Mouse (Mus musculus): Measurements from ENCODE around the gene Slc22a5. TPM values are rescaled to one million over a fixed set of nuclear protein-coding genes. Genes with fewer than 3 reads are reported as not detected.
"Not testable (repeated sequence)": the region's sequence is repeated elsewhere in the genome, so short reads cannot be mapped to it uniquely, and the experiment has no call there.

Slc22a5 gene
- polyA plus RNA-seq, 1 experiment from 2014 or later, result 4.4 TPM

DNA sequence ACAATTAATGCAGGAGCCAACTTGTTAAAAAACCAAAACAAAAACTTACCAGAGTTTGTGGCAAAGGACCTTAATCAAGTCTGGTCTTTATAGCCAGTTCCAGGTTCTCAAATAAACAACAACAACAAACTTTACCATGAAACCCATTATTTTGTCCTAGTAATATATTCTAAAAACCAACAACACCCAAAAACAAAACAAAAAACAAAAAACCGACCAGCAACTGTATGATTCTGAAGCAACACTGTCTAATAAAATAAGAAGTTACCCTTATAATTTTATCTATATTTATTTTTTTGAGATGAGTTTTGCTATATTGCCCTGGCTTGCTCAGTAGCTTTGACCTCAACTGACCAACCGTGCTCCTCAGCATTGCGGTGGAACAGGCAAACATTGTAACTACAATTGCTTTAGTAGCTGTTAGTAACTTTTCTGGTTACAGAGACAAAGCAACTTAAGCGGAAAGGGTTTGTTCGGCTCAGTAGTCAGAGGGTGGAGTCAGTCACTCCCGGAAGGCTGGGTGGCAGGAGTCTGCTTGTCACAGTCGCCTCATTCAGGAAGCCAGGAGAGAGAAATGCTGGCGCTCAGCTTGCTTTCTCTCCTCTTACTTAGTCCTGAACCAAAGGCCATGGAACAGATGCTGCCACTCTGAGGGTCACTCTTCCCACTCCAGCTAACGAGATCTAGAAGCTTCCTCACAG, 1.4 kb upstream of the Slc22a5 start:
- Histone ChIP-seq H3K27ac (ENCODE audit: low read depth, low read length) (peak overlapping the region; percentile 64; the same call in 1 of the 2 replicates), H3K36me3 (ENCODE audit: control insufficient read depth, insufficient read depth, low read length) (no peaks in the 10 kb centered on the region), H3K4me3 (ENCODE audit: low read depth, low read length) (no peak overlapping the region), H3K4me2 (peak overlapping the region; percentile 43), H3K9ac (ENCODE audit: low read depth, low read length) (peak overlapping the region; percentile 34; the same call in 1 of the 2 replicates), H3K9me3 (ENCODE audit: control insufficient read depth, low read length) (no peaks in the 10 kb centered on the region), H3K27me3 (replicated peaks; ENCODE audit: control insufficient read depth, insufficient read depth, low read length) (no peaks in the 10 kb centered on the region), H3K4me1 (replicated peaks; ENCODE audit: control insufficient read depth, insufficient read depth, low read length) (peaks cover 16% of the 10 kb centered on the region)
- WGBS, result 35% methylated on average over 9 of the region's 9 CpGs
- DNase-seq (ENCODE audit: low spot score) (no peak), ATAC-seq (replicated peaks; ENCODE audit: low FRiP score) (no peak)

DNA sequence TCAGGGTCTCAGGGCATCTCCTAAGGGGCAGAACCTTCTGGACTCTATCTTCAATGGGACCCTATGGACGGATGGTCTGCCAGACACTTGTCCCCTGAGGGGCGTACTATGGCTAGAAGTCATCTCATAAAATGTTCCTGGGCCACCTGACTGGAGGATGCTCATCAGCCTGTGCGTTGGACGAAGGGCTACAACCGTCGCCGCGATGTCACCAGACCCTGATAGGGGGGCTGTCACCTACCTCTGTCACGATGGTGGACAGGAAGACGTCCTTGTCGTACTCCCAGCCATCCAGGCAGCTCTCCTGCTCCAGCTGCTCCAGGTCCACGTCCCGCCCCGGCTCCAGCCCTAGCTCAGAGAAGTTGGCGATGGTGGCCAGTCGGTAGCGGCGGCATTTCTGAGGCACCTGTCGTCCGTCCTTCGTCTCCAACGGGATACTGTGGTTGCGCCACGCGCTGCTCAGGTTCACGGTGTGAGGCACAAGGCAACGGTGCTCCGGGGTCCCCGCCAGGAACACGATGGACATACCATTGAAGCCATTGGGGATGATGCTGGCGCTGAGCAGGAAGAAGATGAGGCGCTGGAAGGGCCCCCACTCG, 455 bp downstream of the Slc22a5 start:
- Histone ChIP-seq H3K36me3 (ENCODE audit: control insufficient read depth, insufficient read depth, low read length) (no peaks in the 10 kb centered on the region), H3K9ac (ENCODE audit: low read depth, low read length) (peak overlapping the region; percentile 75), H3K27me3 (replicated peaks; ENCODE audit: control insufficient read depth, insufficient read depth, low read length) (no peaks in the 10 kb centered on the region), H3K27ac (ENCODE audit: low read depth, low read length) (peak overlapping the region; percentile 32; the same call in 1 of the 2 replicates), H3K9me3 (ENCODE audit: control insufficient read depth, low read length) (no peaks in the 10 kb centered on the region), H3K4me2 (peak overlapping the region; percentile 95), H3K4me1 (replicated peaks; ENCODE audit: control insufficient read depth, insufficient read depth, low read length) (peaks cover 16% of the 10 kb centered on the region), H3K4me3 (ENCODE audit: low read depth, low read length) (peak overlapping the region; percentile 68)
- DNase-seq (ENCODE audit: low spot score) (no peak), ATAC-seq (replicated peaks; ENCODE audit: low FRiP score) (no peak)
- 4% methylated on average over 33 of the region's 33 CpGs for WGBS

DNA sequence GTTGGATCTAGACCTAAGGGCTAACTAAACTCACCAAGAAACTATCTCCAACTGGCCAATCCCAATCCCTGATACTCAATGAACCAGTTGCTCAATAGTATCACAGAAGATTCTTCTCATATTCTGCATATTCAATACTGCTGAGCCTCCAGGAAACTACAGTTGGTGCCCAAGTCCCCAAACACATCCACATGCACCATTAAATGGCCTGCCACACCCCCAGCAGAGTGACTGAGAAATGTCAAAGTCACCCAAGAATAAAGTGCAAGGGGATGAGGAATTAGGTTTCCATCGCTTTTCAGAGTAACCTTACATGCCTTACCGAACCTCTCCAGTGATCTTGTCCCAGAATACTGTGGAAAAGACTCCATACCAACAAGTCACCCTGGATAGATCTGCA, 1.2 kb downstream of the Slc22a5 start:
- Histone ChIP-seq H3K27ac (ENCODE audit: low read depth, low read length) (no peak overlapping the region), H3K36me3 (ENCODE audit: control insufficient read depth, insufficient read depth, low read length) (no peaks in the 10 kb centered on the region), H3K9ac (ENCODE audit: low read depth, low read length) (no peak overlapping the region), H3K4me1 (replicated peaks; ENCODE audit: control insufficient read depth, insufficient read depth, low read length) (peaks cover 16% of the 10 kb centered on the region), H3K27me3 (replicated peaks; ENCODE audit: control insufficient read depth, insufficient read depth, low read length) (no peaks in the 10 kb centered on the region), H3K9me3 (ENCODE audit: control insufficient read depth, low read length) (no peaks in the 10 kb centered on the region), H3K4me3 (ENCODE audit: low read depth, low read length) (no peak overlapping the region), H3K4me2 (peak overlapping the region; percentile 95)
- WGBS, result 81% methylated on average over 2 of the region's 2 CpGs
- DNase-seq (ENCODE audit: low spot score) (no peak), ATAC-seq (replicated peaks; ENCODE audit: low FRiP score) (no peak)

DNA sequence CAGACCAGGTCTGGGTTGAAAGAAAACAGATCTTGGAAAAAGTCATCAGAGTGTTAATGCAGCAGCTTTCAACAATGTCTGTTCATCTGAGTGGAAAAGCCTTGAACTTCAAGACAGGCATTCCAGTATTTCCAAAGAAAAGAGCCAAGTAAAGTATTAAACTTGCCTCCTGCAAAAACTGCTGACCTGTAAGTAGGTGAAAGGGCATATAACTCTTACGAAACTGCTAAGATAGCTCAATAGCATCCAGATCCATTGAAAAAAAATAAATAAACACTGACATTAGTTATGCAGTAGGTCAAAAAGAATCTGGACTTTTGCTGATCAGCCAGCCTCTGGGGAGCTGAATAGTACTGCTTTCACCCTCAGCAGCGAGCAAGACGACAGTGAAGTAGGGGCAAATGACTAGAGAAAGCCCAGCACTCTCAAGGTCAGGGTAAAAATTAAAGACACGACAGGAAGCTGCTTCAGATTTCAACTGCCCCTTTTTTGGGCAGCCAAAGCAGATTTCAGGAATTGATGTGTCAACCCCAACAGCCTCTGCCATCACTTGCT, 2.3 kb downstream of the Slc22a5 start:
- no peaks in the 10 kb centered on the region for H3K9me3 ChIP-seq (ENCODE audit: control insufficient read depth, low read length)
- no peak for ATAC-seq (replicated peaks; ENCODE audit: low FRiP score)
- H3K36me3 ChIP-seq (ENCODE audit: control insufficient read depth, insufficient read depth, low read length), result no peaks in the 10 kb centered on the region
- WGBS, result 58% methylated on average over 4 of the region's 4 CpGs
- no peak overlapping the region for H3K9ac ChIP-seq (ENCODE audit: low read depth, low read length)
- H3K4me3 ChIP-seq (ENCODE audit: low read depth, low read length), result no peak overlapping the region
- H3K4me2 ChIP-seq, result peak overlapping the region; percentile 12; the same call in 1 of the 2 replicates
- no peak for DNase-seq (ENCODE audit: low spot score)
- H3K27ac ChIP-seq (ENCODE audit: low read depth, low read length), result no peak overlapping the region
- H3K4me1 ChIP-seq (replicated peaks; ENCODE audit: control insufficient read depth, insufficient read depth, low read length), result peaks cover 16% of the 10 kb centered on the region
- H3K27me3 ChIP-seq (replicated peaks; ENCODE audit: control insufficient read depth, insufficient read depth, low read length), result no peaks in the 10 kb centered on the region

DNA sequence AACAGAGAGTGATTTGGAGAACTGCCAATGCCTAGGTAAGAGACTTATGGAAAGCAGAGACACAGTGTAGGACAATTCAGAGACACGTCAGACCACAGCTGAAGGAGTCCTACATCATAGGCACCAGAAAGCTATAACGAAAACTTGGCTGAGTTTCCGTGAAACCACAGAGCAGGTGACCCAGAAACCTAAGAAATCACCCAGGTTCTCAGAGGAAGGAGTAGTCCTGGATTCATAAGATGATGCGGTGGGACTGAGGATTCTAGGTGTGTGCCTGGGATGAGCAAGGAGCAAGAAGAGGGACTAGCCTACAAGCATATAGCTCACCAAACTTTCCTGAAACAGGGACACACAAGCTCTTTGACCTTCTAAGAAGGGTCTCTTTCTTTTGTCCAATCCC, 3.2 kb downstream of the Slc22a5 start:
- no peak overlapping the region for H3K27ac ChIP-seq (ENCODE audit: low read depth, low read length)
- peaks cover 16% of the 10 kb centered on the region for H3K4me1 ChIP-seq (replicated peaks; ENCODE audit: control insufficient read depth, insufficient read depth, low read length)
- DNase-seq (ENCODE audit: low spot score) (no peak), ATAC-seq (replicated peaks; ENCODE audit: low FRiP score) (no peak)
- H3K9ac ChIP-seq (ENCODE audit: low read depth, low read length), result no peak overlapping the region
- no peaks in the 10 kb centered on the region for H3K9me3 ChIP-seq (ENCODE audit: control insufficient read depth, low read length)
- WGBS, result 84% methylated on average over 4 of the region's 4 CpGs
- H3K27me3 ChIP-seq (replicated peaks; ENCODE audit: control insufficient read depth, insufficient read depth, low read length), result no peaks in the 10 kb centered on the region
- no peak overlapping the region for H3K4me2 ChIP-seq
- H3K4me3 ChIP-seq (ENCODE audit: low read depth, low read length), result no peak overlapping the region
- no peaks in the 10 kb centered on the region for H3K36me3 ChIP-seq (ENCODE audit: control insufficient read depth, insufficient read depth, low read length)

DNA sequence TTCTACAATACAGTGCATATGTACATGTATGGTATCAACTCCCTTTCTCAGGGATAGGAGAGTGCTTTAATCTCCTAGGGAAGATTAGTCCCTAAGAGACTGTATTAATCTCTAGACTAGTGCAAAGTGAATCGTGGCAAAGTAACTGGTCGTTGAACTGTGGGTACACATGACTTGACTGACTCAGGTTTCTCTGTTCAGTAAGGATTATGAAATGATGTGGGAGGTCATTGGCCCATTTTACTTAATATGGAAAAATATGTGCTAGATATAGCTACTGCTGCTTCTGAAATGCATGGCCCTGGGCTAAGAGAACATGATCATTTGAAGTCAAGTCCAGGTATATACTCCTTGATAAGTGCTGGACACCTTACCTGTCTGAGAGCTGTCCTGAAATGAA, 8.2 kb downstream of the Slc22a5 start:
- no peak for DNase-seq (ENCODE audit: low spot score)

DNA sequence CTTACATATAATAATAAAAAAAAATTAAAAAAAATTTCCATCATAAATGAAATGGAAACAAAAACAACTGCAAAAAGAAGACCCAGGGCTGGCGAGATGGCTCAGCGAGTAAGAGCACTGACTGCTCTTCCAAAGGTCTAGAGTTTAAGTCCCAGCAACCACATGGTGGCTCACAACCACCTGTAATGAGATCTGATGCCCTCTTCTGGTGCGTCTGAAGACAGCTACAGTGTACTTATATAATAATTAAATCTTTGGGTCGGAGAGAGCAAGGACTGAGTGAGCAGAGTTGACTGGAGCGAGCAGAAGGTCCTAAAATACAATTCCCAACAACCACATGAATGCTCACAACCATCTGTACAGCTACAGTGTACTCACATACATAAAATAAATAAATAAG, 13.4 kb downstream of the Slc22a5 start:
- H3K4me3 ChIP-seq (ENCODE audit: low read depth, low read length); H3K27me3 ChIP-seq (replicated peaks; ENCODE audit: control insufficient read depth, insufficient read depth, low read length); H3K4me2 ChIP-seq; DNase-seq (ENCODE audit: low spot score); H3K36me3 ChIP-seq (ENCODE audit: control insufficient read depth, insufficient read depth, low read length); H3K4me1 ChIP-seq (replicated peaks; ENCODE audit: control insufficient read depth, insufficient read depth, low read length); ATAC-seq (replicated peaks; ENCODE audit: low FRiP score); H3K9me3 ChIP-seq (ENCODE audit: control insufficient read depth, low read length); H3K9ac ChIP-seq (ENCODE audit: low read depth, low read length); H3K27ac ChIP-seq (ENCODE audit: low read depth, low read length): not testable (repeated sequence)
- WGBS, result 85% methylated on average over 5 of the region's 5 CpGs

More for the DNA sequence above, 8.2 kb downstream of the Slc22a5 start:
- no peak overlapping the region for H3K4me3 ChIP-seq (ENCODE audit: low read depth, low read length)
- H3K9me3 ChIP-seq (ENCODE audit: control insufficient read depth, low read length), result no peaks in the 10 kb centered on the region
- ATAC-seq (replicated peaks; ENCODE audit: low FRiP score), result no peak
- no peak overlapping the region for H3K27ac ChIP-seq (ENCODE audit: low read depth, low read length)
- H3K36me3 ChIP-seq (ENCODE audit: control insufficient read depth, insufficient read depth, low read length), result no peaks in the 10 kb centered on the region
- H3K9ac ChIP-seq (ENCODE audit: low read depth, low read length), result no peak overlapping the region
- H3K4me2 ChIP-seq, result no peak overlapping the region
- 75% methylated on average over 2 of the region's 2 CpGs for WGBS
- H3K4me1 ChIP-seq (replicated peaks; ENCODE audit: control insufficient read depth, insufficient read depth, low read length), result no peaks in the 10 kb centered on the region
- H3K27me3 ChIP-seq (replicated peaks; ENCODE audit: control insufficient read depth, insufficient read depth, low read length), result no peaks in the 10 kb centered on the region

DNA sequence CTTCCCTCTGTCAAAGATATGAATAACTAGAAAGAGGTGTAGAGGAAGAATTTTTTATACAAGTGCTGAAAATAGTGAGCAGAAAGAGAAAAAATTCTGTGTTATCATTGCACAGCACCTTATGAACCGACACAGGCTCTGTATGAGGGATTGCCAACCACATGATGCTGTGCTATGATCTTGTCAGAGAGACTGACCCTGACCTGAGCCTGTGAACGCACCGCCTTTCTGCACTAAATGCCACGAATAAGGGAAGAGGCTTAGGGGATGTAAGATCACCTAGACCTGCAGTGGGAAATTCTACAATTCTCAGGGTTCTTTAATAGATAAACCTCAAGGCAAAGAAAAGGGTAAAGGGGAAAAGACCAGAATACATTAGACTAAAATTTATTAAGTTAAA, 15.0 kb downstream of the Slc22a5 start:
- WGBS, result 77% methylated on average over 4 of the region's 4 CpGs
- ATAC-seq (replicated peaks; ENCODE audit: low FRiP score), result no peak
- no peak overlapping the region for H3K4me2 ChIP-seq

More for the DNA sequence above, 15.0 kb downstream of the Slc22a5 start:
- H3K9ac ChIP-seq (ENCODE audit: low read depth, low read length), result no peak overlapping the region
- no peak overlapping the region for H3K4me3 ChIP-seq (ENCODE audit: low read depth, low read length)
- no peaks in the 10 kb centered on the region for H3K27me3 ChIP-seq (replicated peaks; ENCODE audit: control insufficient read depth, insufficient read depth, low read length)
- H3K27ac ChIP-seq (ENCODE audit: low read depth, low read length), result no peak overlapping the region
- H3K36me3 ChIP-seq (ENCODE audit: control insufficient read depth, insufficient read depth, low read length), result no peaks in the 10 kb centered on the region; the same call in 1 of the 2 replicates
- no peak for DNase-seq (ENCODE audit: low spot score)
- H3K4me1 ChIP-seq (replicated peaks; ENCODE audit: control insufficient read depth, insufficient read depth, low read length), result no peaks in the 10 kb centered on the region
- H3K9me3 ChIP-seq (ENCODE audit: control insufficient read depth, low read length), result no peaks in the 10 kb centered on the region

All from liver, embryonic 11.5 days (tissue).